13 mouse cellular contexts compared by ENCODE assay signal in the genomic region with DNA sequence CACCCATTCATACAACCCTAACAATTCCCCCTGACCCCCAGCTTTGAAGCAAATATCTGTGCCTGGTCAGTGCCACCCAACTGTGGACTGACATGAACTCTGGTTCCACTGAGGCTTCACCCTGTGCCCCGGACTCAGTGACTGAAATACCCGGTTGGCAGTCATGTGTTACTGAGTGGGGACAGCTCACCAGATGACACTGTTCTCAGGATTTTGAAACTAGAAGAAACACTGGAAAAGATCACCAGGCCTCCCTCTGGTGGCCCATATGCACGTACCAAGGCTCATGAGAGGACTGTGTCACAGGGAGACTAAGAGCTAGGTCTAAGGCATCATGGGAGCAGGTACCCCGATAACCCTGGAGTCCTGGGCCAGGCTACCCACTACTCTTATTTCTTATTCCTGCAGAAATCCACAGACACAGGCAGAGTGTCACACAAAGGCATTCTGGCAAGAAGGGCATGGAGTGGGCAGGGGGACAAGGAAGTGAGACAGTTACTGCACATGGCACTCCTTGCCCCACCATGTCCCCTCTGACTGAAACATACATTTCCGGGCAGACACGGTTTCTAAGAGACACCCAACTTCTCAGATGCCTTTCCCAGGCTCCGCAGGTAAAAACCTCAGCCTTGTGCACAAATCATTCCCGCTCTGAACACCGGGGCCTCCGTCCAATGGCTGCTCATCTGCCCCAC. TPM values are rescaled to one million over a fixed set of nuclear protein-coding genes. Genes with fewer than 3 reads are reported as not detected.
DNase-seq lines count a peak whose midpoint lies in the region; ATAC-seq and TF ChIP-seq lines count a peak whose summit lies in the region.
"Had no signal": no experiment of that assay in that cellular context is flagged by ENCODE, and none has a peak within 500 bp of the region (broad histone marks: within the 10 kb centered on the region; RNA-seq: fewer than 3 reads in every experiment).

No protein-coding gene starts in this region.

- WGBS in forebrain, postnatal 0 days, result 92% methylated on average over 10 of the region's 10 CpGs
- 91% methylated on average over 10 of the region's 10 CpGs for WGBS in forebrain, embryonic 13.5 days
- WGBS in limb, embryonic 12.5 days, result 87% methylated on average over 10 of the region's 10 CpGs
- 88% methylated on average over 10 of the region's 10 CpGs for WGBS in limb, embryonic 10.5 days
- WGBS in stomach, embryonic 14.5 days, result 88% methylated on average over 10 of the region's 10 CpGs

- no peak overlapping the region for H3K4me3 ChIP-seq in forebrain, postnatal 0 days (ENCODE audit: low read depth, low read length)
- H3K4me3 ChIP-seq in forebrain, embryonic 13.5 days, result no peak overlapping the region
- no peak overlapping the region for H3K4me3 ChIP-seq in limb, embryonic 12.5 days (replicated peaks)
- H3K4me3 ChIP-seq in limb, embryonic 10.5 days, result no peak overlapping the region
- H3K4me3 ChIP-seq in stomach, embryonic 14.5 days (ENCODE audit: low read depth, low read length), result no peak overlapping the region
- H3K4me3 ChIP-seq: embryonic facial prominence, embryonic 15.5 days had no signal

- H3K4me2 ChIP-seq in forebrain, postnatal 0 days (ENCODE audit: low read depth), result no peak overlapping the region
- no peak overlapping the region for H3K4me2 ChIP-seq in forebrain, embryonic 13.5 days
- no peak overlapping the region for H3K4me2 ChIP-seq in limb, embryonic 12.5 days
- no peak overlapping the region for H3K4me2 ChIP-seq in stomach, embryonic 14.5 days (replicated peaks; ENCODE audit: low read depth, low read length)
- H3K4me2 ChIP-seq: embryonic facial prominence, embryonic 15.5 days had no signal

- peak; percentile 35 for TF ChIP-seq CTCF in forebrain, postnatal 0 days (IDR thresholded peaks at IDR 0.05; ENCODE audit: low read depth)

- no peak for DNase-seq in forebrain, postnatal 0 days
- no peak for DNase-seq in limb, embryonic 10.5 days (ENCODE audit: low spot score)
- DNase-seq in adipocyte (ENCODE audit: low spot score), result peak; percentile 86
- no peak for DNase-seq in spleen, postnatal 14 days (ENCODE audit: low spot score in 2 of 2)
- DNase-seq in cerebellum, postnatal 25 days, result no peak
- DNase-seq: cerebellum, postnatal 36 days; thymus, postnatal 14 days had no signal

- no peaks in the 10 kb centered on the region for H3K36me3 ChIP-seq in forebrain, postnatal 0 days (ENCODE audit: insufficient read depth)
- no peaks in the 10 kb centered on the region for H3K36me3 ChIP-seq in forebrain, embryonic 13.5 days (ENCODE audit: poor library complexity, severe bottlenecking)
- no peaks in the 10 kb centered on the region for H3K36me3 ChIP-seq in limb, embryonic 12.5 days
- H3K36me3 ChIP-seq in limb, embryonic 10.5 days, result no peaks in the 10 kb centered on the region
- H3K36me3 ChIP-seq in stomach, embryonic 14.5 days (ENCODE audit: control insufficient read depth, insufficient read depth, low read length), result no peaks in the 10 kb centered on the region
- H3K36me3 ChIP-seq: embryonic facial prominence, embryonic 15.5 days had no signal

- peaks cover 8% of the 10 kb centered on the region; the same call in 1 of the 2 replicates for H3K4me1 ChIP-seq in forebrain, postnatal 0 days (ENCODE audit: insufficient read depth)
- H3K4me1 ChIP-seq in forebrain, embryonic 13.5 days, result peaks cover 38% of the 10 kb centered on the region
- peaks cover 23% of the 10 kb centered on the region; the same call in 1 of the 2 replicates for H3K4me1 ChIP-seq in limb, embryonic 12.5 days (replicated peaks)
- peaks cover 22% of the 10 kb centered on the region for H3K4me1 ChIP-seq in limb, embryonic 10.5 days
- 0 out of 2 replicates have a peak, but pooled peaks cover 11% of the 10 kb centered on the region for H3K4me1 ChIP-seq in stomach, embryonic 14.5 days (ENCODE audit: control insufficient read depth, insufficient read depth, low read length)

- no peaks in the 10 kb centered on the region for H3K9me3 ChIP-seq in forebrain, postnatal 0 days (ENCODE audit: low read length)
- H3K9me3 ChIP-seq in forebrain, embryonic 13.5 days (replicated peaks), result no peaks in the 10 kb centered on the region
- no peaks in the 10 kb centered on the region for H3K9me3 ChIP-seq in limb, embryonic 12.5 days
- no peaks in the 10 kb centered on the region for H3K9me3 ChIP-seq in limb, embryonic 10.5 days (replicated peaks)
- H3K9me3 ChIP-seq in stomach, embryonic 14.5 days (ENCODE audit: control insufficient read depth, low read depth, low read length), result no peaks in the 10 kb centered on the region
- H3K9me3 ChIP-seq: embryonic facial prominence, embryonic 15.5 days had no signal

- H3K27me3 ChIP-seq in forebrain, postnatal 0 days (ENCODE audit: insufficient read depth, low read length), result no peaks in the 10 kb centered on the region
- H3K27me3 ChIP-seq in forebrain, embryonic 13.5 days, result no peaks in the 10 kb centered on the region
- no peaks in the 10 kb centered on the region for H3K27me3 ChIP-seq in limb, embryonic 12.5 days
- no peaks in the 10 kb centered on the region for H3K27me3 ChIP-seq in limb, embryonic 10.5 days (ENCODE audit: low read depth, poor library complexity, severe bottlenecking)
- H3K27me3 ChIP-seq in stomach, embryonic 14.5 days (ENCODE audit: control insufficient read depth, insufficient read depth, low read length), result no peaks in the 10 kb centered on the region
- H3K27me3 ChIP-seq: embryonic facial prominence, embryonic 15.5 days had no signal

- no peak for ATAC-seq in forebrain, postnatal 0 days
- no peak for ATAC-seq in forebrain, embryonic 13.5 days
- ATAC-seq in limb, embryonic 12.5 days (ENCODE audit: insufficient number of reproducible peaks, insufficient read depth, low FRiP score, low TSS enrichment, low read depth), result no peak
- no peak for ATAC-seq in stomach, embryonic 14.5 days (ENCODE audit: insufficient number of reproducible peaks, insufficient read depth, low FRiP score, low read depth)
- ATAC-seq: forebrain, embryonic 14.5 days; hindbrain, embryonic 16.5 days had no signal

- no peak overlapping the region for H3K27ac ChIP-seq in forebrain, postnatal 0 days (ENCODE audit: low read depth, low read length)
- H3K27ac ChIP-seq in forebrain, embryonic 13.5 days, result no peak overlapping the region
- 0 out of 2 replicates have a peak overlapping the region, but pooled peaks have one; percentile 8 for H3K27ac ChIP-seq in limb, embryonic 12.5 days
- no peak overlapping the region for H3K27ac ChIP-seq in limb, embryonic 10.5 days
- peak overlapping the region; percentile 11; the same call in 1 of the 2 replicates for H3K27ac ChIP-seq in stomach, embryonic 14.5 days (ENCODE audit: low read length)
- H3K27ac ChIP-seq: embryonic facial prominence, embryonic 15.5 days had no signal

- no peak overlapping the region for H3K9ac ChIP-seq in forebrain, postnatal 0 days
- H3K9ac ChIP-seq in forebrain, embryonic 13.5 days, result no peak overlapping the region
- no peak overlapping the region for H3K9ac ChIP-seq in limb, embryonic 12.5 days (replicated peaks)
- H3K9ac ChIP-seq in stomach, embryonic 14.5 days (replicated peaks; ENCODE audit: low read depth, low read length), result no peak overlapping the region
- H3K9ac ChIP-seq: embryonic facial prominence, embryonic 15.5 days had no signal

RNA-seq across cellular contexts. Expression of a gene that starts 34.2 kb away (rescaled TPM):
- total RNA-seq in forebrain, postnatal 0 days (2014; rRNA removed), result 30.0 and 33.2 TPM in 2 replicates
- polyA plus RNA-seq in forebrain, postnatal 0 days (2015; fragmentation: Nextera tagmentation; extraction: Ambion mirVana), result 2.0 and 2.7 TPM in 2 replicates
- polyA plus RNA-seq in forebrain, embryonic 13.5 days (2015; fragmentation: Nextera tagmentation; extraction: Ambion mirVana), result 4.0 and 4.1 TPM in 2 replicates
- 2.7 and 4.3 TPM in 2 replicates for polyA plus RNA-seq in limb, embryonic 12.5 days (2016; fragmentation: Nextera tagmentation; extraction: Ambion mirVana)
- polyA plus RNA-seq in limb, embryonic 10.5 days (2016; fragmentation: Nextera tagmentation; extraction: Ambion mirVana), result 1.0 and 1.3 TPM in 2 replicates
- 3.6 and 3.8 TPM in 2 replicates for polyA plus RNA-seq in stomach, embryonic 14.5 days (2014; fragmentation: Nextera tagmentation; extraction: Ambion mirVana)

Comparison
In these comparisons a context has a peak if more than half of its experiments do, and no peak if none do; other contexts are left out.
1. H3K27ac ChIP-seq: peak in limb, embryonic 12.5 days (single experiment) and stomach, embryonic 14.5 days (single experiment); none in forebrain, postnatal 0 days (single experiment), forebrain, embryonic 13.5 days (single experiment) and limb, embryonic 10.5 days (single experiment).